In the genomic region with DNA sequence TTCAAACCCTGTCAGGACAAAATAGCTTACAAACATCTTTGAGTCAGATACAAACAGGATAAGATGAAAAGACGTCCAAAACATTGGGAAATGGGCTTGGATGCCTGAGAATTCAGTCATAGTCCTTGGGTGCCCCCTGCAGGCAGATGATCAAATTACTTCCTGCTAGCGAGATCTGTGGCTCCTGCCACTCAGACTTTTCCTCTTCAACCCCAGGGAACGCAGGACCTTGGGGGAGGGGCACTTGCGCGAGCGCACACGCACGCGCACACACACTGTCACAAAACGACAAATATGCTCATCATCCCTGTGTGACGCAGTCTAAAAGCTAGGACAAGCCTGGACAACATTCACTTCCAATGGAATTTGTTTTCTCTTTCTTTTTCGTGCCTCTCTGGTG, we compare ENCODE assay signal across 8 mouse cellular contexts. TPM values are rescaled to one million over a fixed set of nuclear protein-coding genes. Genes with fewer than 3 reads are reported as not detected.
DNase-seq lines count a peak whose midpoint lies in the region; ATAC-seq and TF ChIP-seq lines count a peak whose summit lies in the region.

No protein-coding gene starts in this region.

- peak overlapping the region; percentile 37 for H3K4me2 ChIP-seq in forebrain, embryonic 16.5 days (ENCODE audit: low read length)
- H3K4me2 ChIP-seq in neural tube, embryonic 14.5 days (ENCODE audit: low read depth, low read length) = peak overlapping the region; percentile 37; the same call in 1 of the 2 replicates

- DNase-seq in ES-CJ7 (ENCODE audit: low read depth, low spot score) = peak; percentile 89
- peak; percentile 92 for DNase-seq in cerebellum, adult 11-12 months
- peak; percentile 90 to 95 for DNase-seq in heart, postnatal 36 days
- peak; percentile 90 to 98 for DNase-seq in layer of hippocampus, adult 18-20 months (ENCODE audit: low spot score in 2 of 2)
- peak; percentile 89 to 93 for DNase-seq in lung, adult 18-20 months

- no peaks in the 10 kb centered on the region for H3K27me3 ChIP-seq in forebrain, embryonic 16.5 days (replicated peaks; ENCODE audit: control insufficient read depth, insufficient read depth, low read length)
- H3K27me3 ChIP-seq in neural tube, embryonic 14.5 days (ENCODE audit: control insufficient read depth, insufficient read depth, low read length) = no peaks in the 10 kb centered on the region
- H3K27me3 ChIP-seq in testis, adult 2 months (ENCODE audit: control insufficient read depth, insufficient read depth, low read length) = no peaks in the 10 kb centered on the region

- no peak for TF ChIP-seq POLR2A in testis, adult 2 months (IDR thresholded peaks at IDR 0.05; ENCODE audit: control insufficient read depth, low read depth, low read length)

- H3K27ac ChIP-seq in forebrain, embryonic 16.5 days (ENCODE audit: low read length) = no peak overlapping the region
- no peak overlapping the region for H3K27ac ChIP-seq in neural tube, embryonic 14.5 days (ENCODE audit: low read depth, low read length)
- H3K27ac ChIP-seq in testis, adult 2 months (ENCODE audit: control insufficient read depth, insufficient read depth, low read depth, low read length) = no peak overlapping the region

- peak; percentile 61; the same call in 1 of the 2 replicates for TF ChIP-seq CTCF in testis, adult 2 months (IDR thresholded peaks at IDR 0.05; ENCODE audit: control insufficient read depth, insufficient read depth, insufficient replicate concordance, low read depth, low read length)

- H3K9me3 ChIP-seq in forebrain, embryonic 16.5 days (ENCODE audit: control insufficient read depth, low read length) = no peaks in the 10 kb centered on the region
- H3K9me3 ChIP-seq in neural tube, embryonic 14.5 days (ENCODE audit: control insufficient read depth, low read length) = no peaks in the 10 kb centered on the region

- peak overlapping the region; percentile 18 for H3K4me3 ChIP-seq in forebrain, embryonic 16.5 days (replicated peaks; ENCODE audit: low read length)
- H3K4me3 ChIP-seq in neural tube, embryonic 14.5 days (ENCODE audit: low read depth, low read length) = peak overlapping the region; percentile 6; the same call in 1 of the 2 replicates
- peak overlapping the region; percentile 35; the same call in 1 of the 2 replicates for H3K4me3 ChIP-seq in testis, adult 2 months (ENCODE audit: control insufficient read depth, low read depth, low read length)

- 1% methylated on average over 12 of the region's 12 CpGs for WGBS in forebrain, embryonic 16.5 days
- WGBS in neural tube, embryonic 14.5 days = 4% methylated on average over 12 of the region's 12 CpGs

- H3K36me3 ChIP-seq in forebrain, embryonic 16.5 days (ENCODE audit: control insufficient read depth, insufficient read depth) = no peaks in the 10 kb centered on the region
- H3K36me3 ChIP-seq in neural tube, embryonic 14.5 days (ENCODE audit: control insufficient read depth, insufficient read depth, low read length) = no peaks in the 10 kb centered on the region
- H3K36me3 ChIP-seq in testis, adult 2 months (ENCODE audit: control insufficient read depth, insufficient read depth, low read length) = no peaks in the 10 kb centered on the region

- H3K9ac ChIP-seq in forebrain, embryonic 16.5 days (replicated peaks; ENCODE audit: low read depth, low read length) = no peak overlapping the region
- H3K9ac ChIP-seq in neural tube, embryonic 14.5 days (replicated peaks; ENCODE audit: low read depth, low read length) = no peak overlapping the region

- H3K4me1 ChIP-seq in forebrain, embryonic 16.5 days (replicated peaks; ENCODE audit: control insufficient read depth, insufficient read depth, low read length) = peaks cover 16% of the 10 kb centered on the region
- H3K4me1 ChIP-seq in neural tube, embryonic 14.5 days (ENCODE audit: control insufficient read depth, insufficient read depth, low read length) = peaks cover 17% of the 10 kb centered on the region
- peaks cover 14% of the 10 kb centered on the region for H3K4me1 ChIP-seq in testis, adult 2 months (ENCODE audit: control insufficient read depth, insufficient read depth, low read length)

- intact Hi-C loops in heart, postnatal 36 days (cut with DNase I) = loop anchor here (1.0 to 2.0 kb wide), 2 partner anchors 58 to 154 kb away; no protein-coding TSS in a partner anchor

- no peak for ATAC-seq in forebrain, embryonic 16.5 days
- 0 out of 2 replicates have a peak, but pooled peaks have one; percentile 28 for ATAC-seq in neural tube, embryonic 14.5 days (ENCODE audit: low read depth)

RNA-seq across cellular contexts. Expression of a gene that starts 11.9 kb away (rescaled TPM):
- 0.11 TPM in 1 of 2 replicates, not detected in the other for polyA plus RNA-seq in forebrain, embryonic 16.5 days (2015; fragmentation: Nextera tagmentation; extraction: Ambion mirVana)
- total RNA-seq in heart, postnatal 36 days (2021) = not detected
- not detected for total RNA-seq in layer of hippocampus, adult 18-20 months (2021)
- 0.05 and 0.14 TPM in 2 replicates for polyA plus RNA-seq in neural tube, embryonic 14.5 days (2014; fragmentation: Nextera tagmentation; extraction: Ambion mirVana)
- polyA plus RNA-seq in testis, adult 2 months (2012; rRNA removed) = 0.34 and 0.48 TPM in 2 replicates

RNA-seq across cellular contexts. Expression of a gene that starts 12.6 kb away (rescaled TPM):
- polyA plus RNA-seq in forebrain, embryonic 16.5 days (2015; fragmentation: Nextera tagmentation; extraction: Ambion mirVana) = 116 and 120 TPM in 2 replicates
- total RNA-seq in heart, postnatal 36 days (2021) = 10 to 100 TPM; 11.1 to 12.4 TPM
- total RNA-seq in layer of hippocampus, adult 18-20 months (2021) = 10 to 100 TPM; 25.9 to 29.2 TPM
- polyA plus RNA-seq in neural tube, embryonic 14.5 days (2014; fragmentation: Nextera tagmentation; extraction: Ambion mirVana) = 159 and 161 TPM in 2 replicates
- 7.7 and 10.8 TPM in 2 replicates for polyA plus RNA-seq in testis, adult 2 months (2012; rRNA removed)
